Mouse (Mus musculus) heart, embryonic 14.5 days (tissue): ENCODE results near the gene Cep350. TPM values are rescaled to one million over a fixed set of nuclear protein-coding genes. Genes with fewer than 3 reads are reported as not detected.

ENCODE experiments used
- ATAC-seq: fragments of 200-750 bp; cut with Nextera tagmentation; 2 replicates; pipeline ENCODE4 v1.8.0; 2017; ENCODE audit warnings: low read depth, moderate TSS enrichment; ENCODE audit not compliant: insufficient number of reproducible peaks, insufficient read depth, low FRiP score
- H3K27ac ChIP-seq, 2 experiments: fragments of 200-500 bp in 1 of 2; fragments of 300-500 bp in 1 of 2; sonication (generic) in 1 of 2; replicated peaks in 1 of 2; 2 replicates each; pipeline ENCODE4 v1.5.1; 2012 to 2014; ENCODE audit warnings: low read depth in 2 of 2, low read length in 2 of 2, control low read depth in 1 of 2, mild to moderate bottlenecking in 1 of 2, mixed read lengths in 1 of 2; ENCODE audit not compliant: control insufficient read depth in 1 of 2, insufficient read depth in 1 of 2
- H3K27me3 ChIP-seq: fragments of 300-500 bp; sonication (generic); 2 replicates; pipeline ENCODE4 v1.6.1; 2014; ENCODE audit warnings: mild to moderate bottlenecking, low read length, control low read depth; ENCODE audit not compliant: control insufficient read depth, insufficient read depth
- H3K36me3 ChIP-seq: fragments of 300-500 bp; sonication (generic); 2 replicates; pipeline ENCODE4 v1.6.1; 2014; ENCODE audit warnings: mild to moderate bottlenecking, control low read depth, low read length, mixed read lengths; ENCODE audit not compliant: control insufficient read depth, insufficient read depth
- H3K4me1 ChIP-seq, 2 experiments: fragments of 200-500 bp in 1 of 2; fragments of 300-500 bp in 1 of 2; sonication (generic) in 1 of 2; 2 replicates each; pipeline ENCODE4 v1.6.1; 2012 to 2014; ENCODE audit warnings: low read length in 2 of 2, control low read depth in 1 of 2, mixed read lengths in 1 of 2; ENCODE audit not compliant: control insufficient read depth in 2 of 2, insufficient read depth in 2 of 2
- H3K4me2 ChIP-seq: fragments of 300-500 bp; sonication (generic); 2 replicates; pipeline ENCODE4 v1.6.1; 2014; ENCODE audit warnings: mild to moderate bottlenecking, low read length
- H3K4me3 ChIP-seq, 2 experiments: fragments of 200-500 bp in 1 of 2; fragments of 300-500 bp in 1 of 2; sonication (generic) in 1 of 2; 2 replicates each; pipeline ENCODE4 v1.5.1; 2012 to 2014; ENCODE audit warnings: low read length in 2 of 2, mild to moderate bottlenecking in 2 of 2, control low read depth in 1 of 2, low read depth in 1 of 2, moderate library complexity in 1 of 2; ENCODE audit not compliant: control insufficient read depth in 1 of 2, insufficient read depth in 1 of 2
- H3K9ac ChIP-seq: fragments of 300-500 bp; sonication (generic); 2 replicates; pipeline ENCODE4 v1.6.1; 2014; ENCODE audit warnings: mild to moderate bottlenecking, low read length
- H3K9me3 ChIP-seq: fragments of 300-500 bp; sonication (generic); 2 replicates; pipeline ENCODE4 v1.6.1; 2016; ENCODE audit warnings: low read length, control low read depth; ENCODE audit not compliant: control insufficient read depth
- WGBS: fragments of 180-500 bp; shearing (Covaris S2); extraction: QIAGEN DNeasy Blood & Tissue Kit; methylation state at CpG from one replicate; pipeline ENCODE4 v1.1.7; 2014; 5-methylcytosine and 5-hydroxymethylcytosine counted together
- polyA plus RNA-seq: library from polyadenylated mRNA; unstranded; fragments of >200 nt; fragmentation: Nextera tagmentation; extraction: Ambion mirVana; gene quantifications from 2 replicates; pipeline ENCODE4 v1.2.1, GENCODE M21; 2014

Gene Cep350
- polyA plus RNA-seq, 1 experiment from 2014 or later, result 11.3 TPM

DNA sequence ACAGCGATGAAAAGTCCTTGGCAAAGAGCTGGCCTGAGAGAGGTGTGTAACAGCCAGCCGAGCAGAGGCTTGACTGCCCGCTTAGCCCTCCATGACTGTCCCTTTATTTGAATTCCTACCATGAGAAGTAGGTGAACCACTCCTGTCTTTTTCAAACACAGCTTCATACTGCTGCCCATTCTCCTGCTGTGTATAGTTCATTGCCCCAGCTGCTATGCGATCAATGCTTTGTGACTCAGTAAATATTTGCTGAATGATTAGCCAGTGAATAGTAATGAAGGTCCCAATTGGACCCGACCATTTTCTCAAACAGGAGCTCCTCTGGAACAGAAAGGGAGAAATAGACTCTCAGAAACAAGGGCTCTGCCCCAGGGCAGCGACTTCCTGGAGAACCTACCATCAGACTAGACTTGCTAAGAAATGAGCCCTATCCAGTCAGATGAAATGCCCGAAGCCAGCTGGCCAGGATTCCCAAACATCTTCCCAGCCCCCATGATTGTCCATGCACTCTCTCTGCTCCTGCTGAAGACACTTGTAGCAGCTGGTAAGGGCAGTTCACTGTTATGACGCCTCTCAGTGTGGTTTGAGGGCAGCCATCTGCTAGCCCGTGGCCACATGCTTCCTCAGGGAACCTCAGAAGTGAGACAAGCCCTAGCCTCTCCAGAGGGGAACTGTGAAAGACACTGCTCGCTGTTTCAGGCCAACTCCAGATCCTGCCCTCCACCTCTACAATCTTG is 163.2 kb downstream of the Cep350 start:
- H3K27ac ChIP-seq, result peak overlapping the region; percentile 68 to 71
- no peak for ATAC-seq
- WGBS, result 52% methylated on average over 10 of the region's 10 CpGs
- H3K9me3 ChIP-seq, result no peaks in the 10 kb centered on the region
- H3K4me1 ChIP-seq, result peaks cover 17 to 33% of the 10 kb centered on the region in 2 experiments
- H3K27me3 ChIP-seq, result no peaks in the 10 kb centered on the region
- no peaks in the 10 kb centered on the region for H3K36me3 ChIP-seq
- peak overlapping the region; percentile 42; the same call in 1 of the 2 replicates for H3K9ac ChIP-seq
- peak overlapping the region in 1 of 2 experiments; percentile 8; a peak in 1 of 4 replicates for H3K4me3 ChIP-seq
- H3K4me2 ChIP-seq, result peak overlapping the region; percentile 81

DNA sequence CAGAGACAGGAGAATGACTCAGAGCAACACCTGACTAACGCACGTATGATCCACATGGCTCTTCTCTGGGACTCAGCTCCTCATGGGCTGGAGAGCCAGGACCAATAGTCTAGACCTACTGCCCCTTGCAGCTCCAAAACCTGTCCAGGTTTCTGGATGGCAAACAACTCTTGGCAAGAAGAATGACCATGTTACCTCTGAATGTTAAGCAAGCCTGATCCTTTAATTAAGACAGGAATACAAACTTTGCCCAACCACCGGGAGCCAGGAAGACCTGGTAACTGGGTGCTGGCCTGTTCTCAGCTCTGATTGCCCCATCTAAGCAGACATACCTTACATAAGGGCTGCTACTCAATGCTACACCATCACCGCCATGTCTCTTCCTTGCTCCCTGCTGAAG is 164.8 kb downstream of the Cep350 start:
- Histone ChIP-seq H3K27ac (no peak overlapping the region), H3K4me3 (no peak overlapping the region), H3K9me3 (no peaks in the 10 kb centered on the region), H3K4me2 (no peak overlapping the region), H3K4me1 (peaks cover 16 to 31% of the 10 kb centered on the region in 2 experiments), H3K27me3 (no peaks in the 10 kb centered on the region), H3K36me3 (peaks cover 2% of the 10 kb centered on the region; the same call in 1 of the 2 replicates), H3K9ac (no peak overlapping the region)
- 97% methylated on average over 4 of the region's 4 CpGs for WGBS
- ATAC-seq, result no peak

DNA sequence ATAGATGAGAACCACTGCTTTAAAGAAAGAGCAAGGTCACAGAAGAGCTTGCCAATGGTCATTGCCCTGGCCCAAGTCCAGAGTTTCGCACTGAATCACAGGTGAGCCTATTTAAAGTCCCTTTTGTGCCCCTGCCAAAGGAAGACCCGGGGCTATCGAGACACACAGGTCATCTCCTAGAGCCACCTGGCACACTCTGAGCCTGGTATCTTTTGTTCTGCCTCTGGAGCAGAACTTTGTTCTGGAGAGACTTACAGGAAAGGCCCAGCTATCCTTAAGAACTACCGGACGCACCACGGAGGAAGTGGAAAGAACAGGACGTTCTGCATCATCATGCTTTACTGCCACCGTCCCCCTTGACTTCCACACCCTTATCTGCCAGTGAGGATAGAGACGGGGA is 167.4 kb downstream of the Cep350 start:
- 81% methylated on average over 9 of the region's 9 CpGs for WGBS
- Histone ChIP-seq H3K9me3 (no peaks in the 10 kb centered on the region), H3K36me3 (peaks cover 22% of the 10 kb centered on the region), H3K27ac (no peak overlapping the region), H3K4me3 (no peak overlapping the region), H3K4me2 (no peak overlapping the region), H3K9ac (no peak overlapping the region), H3K27me3 (no peaks in the 10 kb centered on the region), H3K4me1 (peaks cover 8 to 13% of the 10 kb centered on the region in 2 experiments)
- ATAC-seq, result no peak

DNA sequence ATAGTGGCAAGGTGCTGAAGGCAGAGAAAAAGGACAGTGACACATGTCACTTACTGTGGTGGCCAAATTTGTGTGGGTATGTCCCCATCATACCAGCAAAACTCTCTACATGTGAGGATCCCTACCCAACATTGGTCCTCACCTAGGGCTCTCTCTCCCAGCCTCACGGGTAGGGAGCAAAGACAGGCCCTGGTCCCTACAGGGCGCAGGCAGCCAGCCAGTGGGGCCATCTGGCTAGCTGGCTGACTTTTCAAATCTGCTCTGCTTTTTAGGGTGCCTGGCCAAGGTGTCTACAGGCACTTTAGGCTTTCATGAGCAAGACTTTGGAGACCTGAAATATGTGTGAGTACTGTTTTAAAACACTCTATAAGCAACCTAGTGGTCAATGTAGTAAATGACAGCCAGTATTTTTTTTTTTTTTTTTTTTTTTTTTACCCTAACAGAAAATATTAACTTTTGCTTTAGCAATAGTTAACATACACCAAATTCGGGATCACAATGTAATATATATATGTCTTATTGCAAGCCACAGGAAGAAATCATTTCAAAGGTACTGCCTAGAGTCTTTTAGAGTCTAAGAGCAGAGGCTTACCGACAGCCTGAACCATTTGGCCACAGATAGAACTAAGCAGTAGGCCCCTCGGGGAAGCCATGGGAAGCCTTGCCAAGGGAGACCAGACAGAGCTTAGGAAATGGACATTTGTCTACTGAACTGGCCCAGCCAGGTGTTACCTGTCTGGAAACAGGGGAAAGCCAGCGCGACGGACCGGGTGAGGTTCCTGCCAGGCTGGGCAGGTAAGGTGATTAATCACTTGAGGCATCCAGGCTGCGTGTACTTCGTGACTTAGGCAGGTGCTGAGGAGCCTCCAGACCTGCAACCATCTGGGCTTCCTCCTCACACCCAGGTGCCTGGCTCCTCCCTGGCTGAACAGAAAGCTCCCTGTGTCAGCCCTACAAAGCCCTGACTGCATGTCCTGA is 171.8 kb downstream of the Cep350 start:
- Histone ChIP-seq H3K36me3 (peaks cover 22% of the 10 kb centered on the region), H3K4me3 (no peak overlapping the region), H3K4me1 (peaks cover 10% of the 10 kb centered on the region in 2 experiments), H3K27ac (no peak overlapping the region), H3K4me2 (no peak overlapping the region), H3K27me3 (no peaks in the 10 kb centered on the region), H3K9ac (no peak overlapping the region), H3K9me3 (no peaks in the 10 kb centered on the region)
- ATAC-seq, result no peak
- 88% methylated on average over 11 of the region's 11 CpGs for WGBS

DNA sequence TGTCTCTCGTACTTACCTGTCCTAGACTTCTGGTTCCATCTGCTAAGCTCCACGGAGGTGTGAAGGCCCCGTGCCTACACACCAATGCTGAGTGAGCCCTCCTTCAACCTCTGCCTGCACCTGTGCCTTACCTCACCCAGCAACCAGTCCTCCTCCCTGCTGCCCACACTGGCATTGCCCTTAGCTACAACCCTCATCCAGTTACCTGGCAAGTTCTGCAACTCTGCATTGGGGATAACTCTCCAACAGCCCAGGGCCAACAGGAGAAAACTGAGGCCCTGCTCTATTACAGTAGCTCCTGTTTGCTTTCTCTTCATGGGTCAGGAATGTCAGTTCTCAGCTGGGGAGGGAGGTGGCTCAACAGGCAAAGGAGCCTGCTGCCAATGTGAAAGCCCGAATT is 175.1 kb downstream of the Cep350 start:
- no peak overlapping the region for H3K4me3 ChIP-seq
- WGBS, result 94% methylated on average over 4 of the region's 4 CpGs
- peaks cover 39% of the 10 kb centered on the region for H3K36me3 ChIP-seq
- H3K27ac ChIP-seq, result no peak overlapping the region
- no peaks in the 10 kb centered on the region for H3K27me3 ChIP-seq
- H3K9me3 ChIP-seq, result no peaks in the 10 kb centered on the region
- H3K4me1 ChIP-seq, result peaks cover 10 to 15% of the 10 kb centered on the region in 2 experiments
- H3K9ac ChIP-seq, result no peak overlapping the region
- no peak for ATAC-seq
- no peak overlapping the region for H3K4me2 ChIP-seq

DNA sequence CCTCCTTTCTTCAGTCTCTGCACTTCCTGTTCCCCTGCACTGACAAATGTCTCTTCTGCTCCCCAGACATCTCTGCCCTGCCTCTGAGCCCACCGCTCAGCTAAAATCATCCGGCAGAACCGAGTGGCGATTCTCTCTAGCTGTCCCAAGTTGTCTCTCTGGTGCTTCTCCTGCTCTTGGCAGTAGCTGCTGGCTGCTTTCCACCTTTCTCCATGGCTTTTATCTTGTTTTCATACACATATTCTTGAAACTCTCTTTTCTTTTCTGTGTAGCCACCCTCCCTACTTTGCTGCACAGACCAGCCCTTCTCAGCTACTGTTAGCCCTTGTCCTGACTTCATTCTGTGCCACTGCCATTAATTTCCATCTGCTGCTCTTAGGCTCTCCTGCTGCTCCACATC is 175.6 kb downstream of the Cep350 start:
- no peak overlapping the region for H3K27ac ChIP-seq
- H3K27me3 ChIP-seq, result no peaks in the 10 kb centered on the region
- 45% methylated on average over 4 of the region's 4 CpGs for WGBS
- no peak overlapping the region for H3K4me3 ChIP-seq
- H3K36me3 ChIP-seq, result peaks cover 36% of the 10 kb centered on the region
- H3K4me1 ChIP-seq, result peaks cover 10 to 15% of the 10 kb centered on the region in 2 experiments
- no peak overlapping the region for H3K4me2 ChIP-seq
- H3K9me3 ChIP-seq, result no peaks in the 10 kb centered on the region
- ATAC-seq, result no peak
- no peak overlapping the region for H3K9ac ChIP-seq

DNA sequence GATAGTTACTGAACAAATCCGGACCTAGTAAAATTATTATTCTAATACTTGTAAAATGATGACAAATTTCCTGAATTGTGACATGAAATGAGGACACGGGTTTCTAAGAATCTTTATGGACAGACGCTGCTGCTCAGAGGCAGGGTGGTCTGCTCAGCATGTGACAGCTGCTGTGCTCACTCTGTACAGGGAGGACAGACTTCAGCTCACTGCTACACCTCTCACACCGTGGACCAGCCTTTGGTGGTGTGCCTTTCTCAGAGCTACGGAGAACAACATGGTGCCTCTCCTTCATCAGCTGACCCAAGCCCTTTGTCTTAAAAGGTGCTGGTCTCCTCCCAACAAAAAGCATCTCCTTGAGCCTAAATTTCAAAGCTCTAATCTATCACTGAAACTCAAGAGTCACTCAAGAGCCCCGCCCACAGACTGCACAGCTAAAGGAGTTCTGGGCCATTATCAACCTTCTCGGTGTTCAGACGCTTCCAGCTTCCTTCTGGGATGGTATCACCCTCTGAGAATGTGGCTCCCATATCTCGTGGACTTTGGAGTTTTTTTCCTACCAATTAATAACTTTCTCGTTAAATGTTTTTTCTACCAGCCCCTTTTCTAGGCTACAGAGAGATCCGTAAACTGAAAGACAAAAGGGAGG is 176.2 kb downstream of the Cep350 start:
- Histone ChIP-seq H3K36me3 (peaks cover 35% of the 10 kb centered on the region), H3K4me2 (no peak overlapping the region), H3K27ac (no peak overlapping the region), H3K27me3 (no peaks in the 10 kb centered on the region), H3K9me3 (no peaks in the 10 kb centered on the region), H3K9ac (no peak overlapping the region), H3K4me3 (no peak overlapping the region), H3K4me1 (peaks cover 10 to 15% of the 10 kb centered on the region in 2 experiments)
- WGBS, result 42% methylated on average over 11 of the region's 11 CpGs
- no peak for ATAC-seq
